In the genomic region with DNA sequence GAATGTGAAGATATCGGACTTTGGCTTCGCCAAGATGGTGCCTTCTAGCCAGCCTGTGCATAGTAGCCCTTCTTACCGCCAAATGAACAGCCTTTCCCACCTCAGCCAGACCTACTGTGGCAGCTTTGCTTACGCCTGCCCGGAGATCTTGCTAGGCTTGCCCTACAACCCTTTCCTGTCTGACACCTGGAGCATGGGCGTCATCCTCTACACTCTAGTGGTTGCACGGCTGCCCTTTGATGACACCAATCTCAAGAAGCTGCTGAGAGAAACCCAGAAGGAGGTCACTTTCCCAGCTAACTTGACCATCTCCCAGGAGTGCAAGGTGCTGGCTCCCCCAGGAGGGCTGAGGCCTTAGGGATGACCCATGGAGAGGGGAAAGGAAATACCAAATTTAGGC, we compare ENCODE assay signal across 30 mouse cellular contexts. TPM values are rescaled to one million over a fixed set of nuclear protein-coding genes. Genes with fewer than 3 reads are reported as not detected.
DNase-seq lines count a peak whose midpoint lies in the region; ATAC-seq lines count a peak whose summit lies in the region.
"Had no signal": no experiment of that assay in that cellular context is flagged by ENCODE, and none has a peak within 500 bp of the region (broad histone marks: within the 10 kb centered on the region; RNA-seq: fewer than 3 reads in every experiment).

No protein-coding gene starts in this region.

- no peak for ATAC-seq in midbrain, embryonic 11.5 days (ENCODE audit: low FRiP score)
- ATAC-seq in midbrain, embryonic 14.5 days (ENCODE audit: low FRiP score, low TSS enrichment): no peak
- ATAC-seq: CD4-positive, CD25-positive, alpha-beta regulatory T cell, adult 4 months; forebrain, embryonic 15.5 days; hindbrain, embryonic 16.5 days had no signal

- no peak overlapping the region for H3K9ac ChIP-seq in midbrain, embryonic 11.5 days (ENCODE audit: low read length)
- H3K9ac ChIP-seq in midbrain, embryonic 14.5 days (replicated peaks; ENCODE audit: low read length): no peak overlapping the region
- H3K9ac ChIP-seq: embryonic facial prominence, embryonic 13.5 days; forebrain, embryonic 12.5 days; forebrain, embryonic 15.5 days; heart, embryonic 12.5 days; heart, embryonic 15.5 days; hindbrain, embryonic 13.5 days had no signal

- H3K27ac ChIP-seq in midbrain, embryonic 11.5 days (ENCODE audit: low read depth, low read length): no peak overlapping the region
- no peak overlapping the region for H3K27ac ChIP-seq in midbrain, embryonic 14.5 days (replicated peaks; ENCODE audit: low read depth, low read length)
- H3K27ac ChIP-seq: embryonic facial prominence, embryonic 10.5 days; forebrain, embryonic 12.5 days; forebrain, embryonic 15.5 days; heart, embryonic 15.5 days; hindbrain, embryonic 10.5 days; hindbrain, embryonic 13.5 days had no signal

- H3K9me3 ChIP-seq in midbrain, embryonic 11.5 days (ENCODE audit: control insufficient read depth, low read length): no peaks in the 10 kb centered on the region
- H3K9me3 ChIP-seq in midbrain, embryonic 14.5 days (ENCODE audit: control insufficient read depth, low read length): no peaks in the 10 kb centered on the region
- H3K9me3 ChIP-seq: embryonic facial prominence, embryonic 10.5 days; embryonic facial prominence, embryonic 13.5 days; forebrain, embryonic 12.5 days; forebrain, embryonic 15.5 days; heart, embryonic 12.5 days; heart, embryonic 15.5 days; hindbrain, embryonic 10.5 days; hindbrain, embryonic 13.5 days had no signal

- intact Hi-C loops in gastrocnemius, postnatal 36 days (cut with DNase I): no loop called here

- H3K36me3 ChIP-seq in midbrain, embryonic 11.5 days (ENCODE audit: control insufficient read depth, insufficient read depth, low read length): no peaks in the 10 kb centered on the region
- H3K36me3 ChIP-seq in midbrain, embryonic 14.5 days (ENCODE audit: control insufficient read depth, insufficient read depth, low read length): no peaks in the 10 kb centered on the region
- H3K36me3 ChIP-seq: forebrain, embryonic 15.5 days; heart, embryonic 15.5 days had no signal

- H3K4me2 ChIP-seq in midbrain, embryonic 11.5 days: no peak overlapping the region
- no peak overlapping the region for H3K4me2 ChIP-seq in midbrain, embryonic 14.5 days (ENCODE audit: low read length)
- H3K4me2 ChIP-seq: embryonic facial prominence, embryonic 13.5 days; forebrain, embryonic 12.5 days; forebrain, embryonic 15.5 days; heart, embryonic 12.5 days; heart, embryonic 15.5 days; hindbrain, embryonic 13.5 days had no signal

- H3K4me3 ChIP-seq in midbrain, embryonic 11.5 days (ENCODE audit: low read depth, low read length): no peak overlapping the region
- H3K4me3 ChIP-seq in midbrain, embryonic 14.5 days (replicated peaks; ENCODE audit: low read depth, low read length): no peak overlapping the region
- H3K4me3 ChIP-seq: embryonic facial prominence, embryonic 10.5 days; embryonic facial prominence, embryonic 13.5 days; erythroblast, embryonic 14.5 days; forebrain, embryonic 12.5 days; forebrain, embryonic 15.5 days; heart, embryonic 12.5 days; heart, embryonic 15.5 days; hindbrain, embryonic 10.5 days; hindbrain, embryonic 13.5 days had no signal

- 89% methylated on average over 7 of the region's 7 CpGs for WGBS in midbrain, embryonic 11.5 days
- WGBS in midbrain, embryonic 14.5 days: 94% methylated on average over 7 of the region's 7 CpGs

- H3K27me3 ChIP-seq in midbrain, embryonic 11.5 days (ENCODE audit: control insufficient read depth, insufficient read depth, low read length): no peaks in the 10 kb centered on the region
- H3K27me3 ChIP-seq in midbrain, embryonic 14.5 days (ENCODE audit: control insufficient read depth, insufficient read depth, low read length): no peaks in the 10 kb centered on the region
- H3K27me3 ChIP-seq: embryonic facial prominence, embryonic 13.5 days; forebrain, embryonic 12.5 days; forebrain, embryonic 15.5 days; heart, embryonic 12.5 days; heart, embryonic 15.5 days; hindbrain, embryonic 13.5 days had no signal

- no peaks in the 10 kb centered on the region for H3K4me1 ChIP-seq in midbrain, embryonic 11.5 days (ENCODE audit: control insufficient read depth, insufficient read depth, low read length)
- no peaks in the 10 kb centered on the region for H3K4me1 ChIP-seq in midbrain, embryonic 14.5 days (ENCODE audit: control insufficient read depth, insufficient read depth, low read length)
- H3K4me1 ChIP-seq: forebrain, embryonic 12.5 days; forebrain, embryonic 15.5 days; heart, embryonic 15.5 days; hindbrain, embryonic 10.5 days; hindbrain, embryonic 13.5 days had no signal

- DNase-seq in midbrain, embryonic 11.5 days (ENCODE audit: low spot score, missing footprints): peak; percentile 72
- DNase-seq in midbrain, embryonic 14.5 days: no peak
- DNase-seq in thymus, postnatal 0 days (ENCODE audit: low spot score): peak; percentile 76
- peak; percentile 66 for DNase-seq in thymus, postnatal 14 days
- peak; percentile 63 for DNase-seq in thymus, postnatal 4 days
- no peak for DNase-seq in kidney, adult 8-10 months
- no peak for DNase-seq in gastrocnemius, postnatal 36 days
- DNase-seq: adrenal gland, adult 2 months; adrenal gland, postnatal 14 days; cerebellum, adult 11 months; cerebellum, adult 2 months; cerebellum, postnatal 10 days; cerebellum, postnatal 36 days; embryo, embryonic 11 days; gastrocnemius, postnatal 10 days; heart, adult 11 months; heart, postnatal 10 days; heart, postnatal 36 days had no signal

RNA-seq across cellular contexts. Expression of a gene that starts 1.5 kb away (rescaled TPM):
- 0.87 and 1.1 TPM in 2 replicates for polyA plus RNA-seq in midbrain, embryonic 11.5 days (2014; fragmentation: Nextera tagmentation; extraction: Ambion mirVana)
- 0.35 and 0.47 TPM in 2 replicates for polyA plus RNA-seq in midbrain, embryonic 14.5 days (2014; fragmentation: Nextera tagmentation; extraction: Ambion mirVana)
- 0.62 and 0.81 TPM in 2 replicates for polyA plus RNA-seq in thymus, postnatal 0 days (2015; fragmentation: Nextera tagmentation; extraction: Ambion mirVana)
- under 1 TPM in 1 of 2 experiments, not detected in 1; 0.23 TPM for total RNA-seq in gastrocnemius, postnatal 36 days (2021)

RNA-seq across cellular contexts. Expression of a gene that starts 7.9 kb away (rescaled TPM):
- polyA plus RNA-seq in midbrain, embryonic 11.5 days (2014; fragmentation: Nextera tagmentation; extraction: Ambion mirVana): 56.6 and 58.1 TPM in 2 replicates
- 44.7 and 53.8 TPM in 2 replicates for polyA plus RNA-seq in midbrain, embryonic 14.5 days (2014; fragmentation: Nextera tagmentation; extraction: Ambion mirVana)
- 71.6 and 76.7 TPM in 2 replicates for polyA plus RNA-seq in thymus, postnatal 0 days (2015; fragmentation: Nextera tagmentation; extraction: Ambion mirVana)
- 10 to 100 TPM; 15.0 to 15.2 TPM for total RNA-seq in gastrocnemius, postnatal 36 days (2021)

RNA-seq across cellular contexts. Expression of a gene that starts 8.8 kb away (rescaled TPM):
- polyA plus RNA-seq in midbrain, embryonic 11.5 days (2014; fragmentation: Nextera tagmentation; extraction: Ambion mirVana): 61.9 and 66.2 TPM in 2 replicates
- 74.8 and 78.9 TPM in 2 replicates for polyA plus RNA-seq in midbrain, embryonic 14.5 days (2014; fragmentation: Nextera tagmentation; extraction: Ambion mirVana)
- polyA plus RNA-seq in thymus, postnatal 0 days (2015; fragmentation: Nextera tagmentation; extraction: Ambion mirVana): 78.1 and 80.2 TPM in 2 replicates
- 10 to 100 TPM; 14.2 to 16.8 TPM for total RNA-seq in gastrocnemius, postnatal 36 days (2021)

RNA-seq across cellular contexts. Expression of a gene that starts 13.8 kb away (rescaled TPM):
- polyA plus RNA-seq in midbrain, embryonic 11.5 days (2014; fragmentation: Nextera tagmentation; extraction: Ambion mirVana): 1.8 and 2.6 TPM in 2 replicates
- polyA plus RNA-seq in midbrain, embryonic 14.5 days (2014; fragmentation: Nextera tagmentation; extraction: Ambion mirVana): 2.6 and 4.1 TPM in 2 replicates
- polyA plus RNA-seq in thymus, postnatal 0 days (2015; fragmentation: Nextera tagmentation; extraction: Ambion mirVana): 0.71 and 1.7 TPM in 2 replicates
- 1 to 10 TPM in 1 of 2 experiments, not detected in 1; 1.0 TPM for total RNA-seq in gastrocnemius, postnatal 36 days (2021)
- total RNA-seq: MEL had no signal

RNA-seq across cellular contexts. Expression of a gene that starts 15.8 kb away (rescaled TPM):
- 69.3 and 80.6 TPM in 2 replicates for polyA plus RNA-seq in midbrain, embryonic 11.5 days (2014; fragmentation: Nextera tagmentation; extraction: Ambion mirVana)
- 107 and 111 TPM in 2 replicates for polyA plus RNA-seq in midbrain, embryonic 14.5 days (2014; fragmentation: Nextera tagmentation; extraction: Ambion mirVana)
- polyA plus RNA-seq in thymus, postnatal 0 days (2015; fragmentation: Nextera tagmentation; extraction: Ambion mirVana): 32.8 and 39.6 TPM in 2 replicates
- total RNA-seq in gastrocnemius, postnatal 36 days (2021): 10 to 100 TPM; 62.1 to 66.9 TPM

Comparison
In these comparisons a context has a peak if more than half of its experiments do, and no peak if none do; other contexts are left out.
1. DNase-seq: peak in midbrain, embryonic 11.5 days (single experiment), thymus, postnatal 0 days (single experiment), thymus, postnatal 14 days (single experiment) and thymus, postnatal 4 days (single experiment); none in midbrain, embryonic 14.5 days (single experiment), kidney, adult 8-10 months (0 of 2) and gastrocnemius, postnatal 36 days (0 of 2).